Mouse (Mus musculus) forebrain, embryonic 10.5 days (tissue): ENCODE results near the gene Mknk2. TPM values are rescaled to one million over a fixed set of nuclear protein-coding genes. Genes with fewer than 3 reads are reported as not detected.

ENCODE experiments used
- DNase-seq: peaks from one replicate; pipeline ENCODE4 v3.0.0-alpha.2; 2017; ENCODE audit warnings: low spot score; ENCODE audit errors: extremely low spot score
- H3K27ac ChIP-seq: fragments of 300-500 bp; sonication (generic); 2 replicates; pipeline ENCODE4 v1.5.1; 2016; ENCODE audit warnings: mild to moderate bottlenecking
- H3K27me3 ChIP-seq: fragments of 300-500 bp; sonication (generic); 2 replicates; pipeline ENCODE4 v1.6.1; 2016; ENCODE audit warnings: mild to moderate bottlenecking; ENCODE audit not compliant: poor library complexity, severe bottlenecking
- H3K36me3 ChIP-seq: fragments of 300-500 bp; sonication (generic); replicated peaks from 2 replicates; pipeline ENCODE4 v1.6.1; 2016; ENCODE audit warnings: mild to moderate bottlenecking, moderate library complexity
- H3K4me1 ChIP-seq: fragments of 300-500 bp; sonication (generic); 2 replicates; pipeline ENCODE4 v1.6.1; 2016
- H3K4me3 ChIP-seq: fragments of 300-500 bp; sonication (generic); 2 replicates; pipeline ENCODE4 v1.5.1; 2016; ENCODE audit warnings: mild to moderate bottlenecking, moderate library complexity
- H3K9me3 ChIP-seq: fragments of 300-500 bp; sonication (generic); 2 replicates; pipeline ENCODE4 v1.6.1; 2016; ENCODE audit warnings: mild to moderate bottlenecking, moderate library complexity
- WGBS: fragments of 180-500 bp; shearing (Covaris S2); methylation state at CpG from one replicate; pipeline ENCODE4 v1.1.7; 2016; 5-methylcytosine and 5-hydroxymethylcytosine counted together
- polyA plus RNA-seq: library from polyadenylated mRNA; unstranded; fragments of >200 nt; fragmentation: Nextera tagmentation; extraction: Ambion mirVana; gene quantifications from 2 replicates; pipeline ENCODE4 v1.2.1, GENCODE M21; 2016

The Mknk2 gene
- polyA plus RNA-seq, 1 experiment from 2014 or later = 91.0 TPM

DNA sequence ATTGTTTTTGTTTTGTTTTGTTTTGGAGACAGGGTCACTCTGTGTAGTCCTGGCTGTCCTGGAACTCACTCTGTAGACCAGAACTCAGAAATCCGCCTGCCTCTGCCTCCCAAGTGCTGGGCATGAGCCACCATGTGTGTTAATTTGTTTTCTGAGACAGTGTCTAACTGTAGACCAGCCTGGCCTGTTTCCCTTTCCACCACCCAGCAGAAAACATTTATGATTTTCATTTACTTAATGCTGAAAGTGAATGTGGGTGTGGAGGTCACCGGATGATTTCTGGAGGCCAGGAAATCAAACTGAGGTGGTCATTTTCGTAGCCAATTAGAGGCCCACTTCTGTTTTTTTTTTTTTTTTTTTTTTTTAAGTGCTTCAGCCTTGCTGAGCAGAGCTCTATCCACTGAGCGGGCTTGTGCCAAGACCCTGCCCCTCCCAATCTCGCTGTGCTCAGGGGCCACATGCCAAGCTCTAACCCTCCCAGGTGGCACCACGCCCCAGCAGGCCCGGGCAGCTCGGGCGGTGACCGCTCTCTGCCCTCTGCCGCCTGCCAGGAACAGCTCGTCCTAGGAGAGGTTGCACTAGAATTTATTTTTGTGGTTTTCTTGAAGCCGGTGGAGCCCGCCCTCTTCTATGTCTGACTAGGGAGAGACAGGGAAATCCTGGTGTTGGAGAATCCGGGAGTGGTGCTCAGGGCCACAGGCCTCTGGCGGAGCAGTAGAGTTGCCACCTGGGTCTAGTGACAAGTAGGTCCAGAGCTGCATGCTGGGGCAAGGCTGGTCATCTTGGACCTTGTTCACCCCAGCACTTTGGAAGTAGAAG is 13.5 kb downstream of the Mknk2 start:
- Histone ChIP-seq H3K27ac (peak overlapping the region; percentile 56; the same call in 1 of the 2 replicates), H3K9me3 (no peaks in the 10 kb centered on the region), H3K27me3 (no peaks in the 10 kb centered on the region), H3K4me1 (peaks cover 42% of the 10 kb centered on the region), H3K4me3 (peak overlapping the region; percentile 14; the same call in 1 of the 2 replicates), H3K36me3 (peaks cover 44% of the 10 kb centered on the region)
- DNase-seq = no peak
- 58% methylated on average over 16 of the region's 16 CpGs for WGBS

DNA sequence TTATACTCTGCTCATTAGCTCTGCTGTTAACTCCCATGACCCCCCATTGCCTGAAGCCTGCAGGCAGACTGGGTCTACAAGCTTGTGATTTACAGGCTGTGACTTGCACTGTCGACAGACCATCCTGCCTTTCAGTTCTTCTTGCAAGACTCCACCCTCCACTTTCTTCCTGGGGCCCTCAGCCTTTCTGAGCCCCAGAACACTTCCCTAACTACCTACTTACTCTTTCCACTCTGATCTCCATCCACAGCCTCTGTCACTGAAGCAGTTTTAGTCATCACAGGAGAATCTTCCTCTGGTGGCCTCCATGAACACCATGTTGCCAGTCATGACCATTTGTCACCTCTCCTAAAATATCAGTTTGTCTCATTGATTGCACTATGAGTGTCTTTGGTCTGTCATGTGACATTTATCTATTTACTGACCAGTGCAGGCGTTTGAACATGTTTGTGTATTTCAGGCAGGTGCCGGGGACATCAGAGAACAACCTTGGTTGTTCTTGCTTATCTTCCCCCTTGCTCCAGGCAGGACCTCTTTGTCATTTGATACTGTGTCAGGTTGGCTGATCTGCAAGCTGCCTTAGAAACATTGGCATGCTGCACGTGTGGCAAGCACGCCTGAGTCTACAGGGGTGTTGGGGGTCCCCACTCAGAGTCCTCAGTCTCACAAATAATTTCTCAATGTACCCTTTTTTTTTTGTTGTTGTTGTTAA is 14.3 kb downstream of the Mknk2 start:
- 70% methylated on average over 5 of the region's 5 CpGs for WGBS
- peaks cover 48% of the 10 kb centered on the region for H3K4me1 ChIP-seq
- 0 out of 2 replicates have a peak overlapping the region, but pooled peaks have one; percentile 16 for H3K27ac ChIP-seq
- peaks cover 37% of the 10 kb centered on the region for H3K36me3 ChIP-seq
- DNase-seq = no peak
- no peaks in the 10 kb centered on the region for H3K9me3 ChIP-seq
- H3K27me3 ChIP-seq = no peaks in the 10 kb centered on the region
- peak overlapping the region; percentile 11; the same call in 1 of the 2 replicates for H3K4me3 ChIP-seq

- WGBS = 45% methylated on average over 5 of the region's 5 CpGs
Observed at GRCm38 (mm10) chr10:80661149-80661548, 16.8 kb downstream of the Mknk2 start.

GRCm38 (mm10) chr10:80659213-80659612 is 18.7 kb downstream of the Mknk2 start:
- Histone ChIP-seq H3K27me3 (no peaks in the 10 kb centered on the region), H3K4me1 (peaks cover 57% of the 10 kb centered on the region), H3K27ac (peak overlapping the region; percentile 66; the same call in 1 of the 2 replicates), H3K4me3 (peak overlapping the region; percentile 1; the same call in 1 of the 2 replicates), H3K36me3 (no peaks in the 10 kb centered on the region), H3K9me3 (no peaks in the 10 kb centered on the region)
- peak; percentile 66 for DNase-seq
- 20% methylated on average over 10 of the region's 10 CpGs for WGBS

More at GRCm38 (mm10) chr10:80661149-80661548, 16.8 kb downstream of the Mknk2 start:
- Histone ChIP-seq H3K9me3 (no peaks in the 10 kb centered on the region), H3K4me1 (peaks cover 58% of the 10 kb centered on the region), H3K27ac (no peak overlapping the region), H3K36me3 (peaks cover 12% of the 10 kb centered on the region), H3K27me3 (no peaks in the 10 kb centered on the region), H3K4me3 (no peak overlapping the region)
- no peak for DNase-seq

DNA sequence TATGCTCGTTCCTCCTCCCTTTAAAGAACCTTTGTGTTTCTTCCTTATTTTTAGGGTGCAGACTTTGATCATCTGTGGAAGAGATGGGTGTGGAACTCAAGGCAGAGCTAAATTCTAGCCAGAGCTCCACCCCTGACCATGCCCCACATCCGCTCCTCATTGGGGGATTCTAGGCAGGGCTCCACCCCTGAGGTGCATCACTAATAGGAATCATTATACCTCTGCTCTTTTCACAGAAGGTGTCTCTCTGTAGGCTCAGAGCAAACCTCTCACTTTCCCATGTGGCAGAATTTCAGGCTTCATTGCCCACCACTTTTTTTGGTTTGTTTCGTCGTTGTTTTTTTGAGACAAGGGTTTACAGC is 19.1 kb downstream of the Mknk2 start:
- DNase-seq = no peak
- Histone ChIP-seq H3K36me3 (no peaks in the 10 kb centered on the region), H3K9me3 (no peaks in the 10 kb centered on the region), H3K4me1 (peaks cover 59% of the 10 kb centered on the region), H3K27ac (peak overlapping the region; percentile 66; the same call in 1 of the 2 replicates), H3K27me3 (no peaks in the 10 kb centered on the region), H3K4me3 (peak overlapping the region; percentile 1; the same call in 1 of the 2 replicates)
- WGBS = 75% methylated on average over 4 of the region's 4 CpGs

DNA sequence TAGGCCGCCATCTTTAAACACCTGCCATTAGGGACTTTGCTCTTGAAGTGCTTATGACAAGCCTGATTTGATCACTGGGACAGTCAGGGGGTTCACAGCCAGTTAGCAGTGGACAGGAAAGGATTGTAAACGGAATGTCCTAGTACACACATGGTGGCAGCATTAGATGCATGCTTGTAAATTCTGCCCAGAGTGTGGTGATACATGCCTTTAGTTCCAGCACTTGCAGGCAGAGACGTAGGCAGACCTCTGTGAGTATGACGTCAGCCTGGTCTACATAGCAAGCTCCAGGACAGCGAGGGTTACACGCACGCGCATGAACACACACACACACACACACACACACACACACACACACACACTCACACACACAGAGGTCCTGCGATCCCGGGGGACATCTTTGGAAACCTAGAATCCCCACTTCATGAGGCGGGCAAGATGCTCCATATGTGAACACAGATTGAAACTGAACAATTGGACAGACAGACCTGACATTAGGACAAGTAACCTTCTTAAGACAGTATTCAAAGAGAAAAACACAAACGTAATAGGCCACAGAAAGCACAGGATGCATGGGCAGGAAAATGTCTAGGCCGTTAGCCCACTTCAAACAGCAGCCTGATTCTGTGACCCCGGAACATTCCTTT is 19.6 kb downstream of the Mknk2 start:
- 0 out of 2 replicates have a peak overlapping the region, but pooled peaks have one; percentile 66 for H3K27ac ChIP-seq

DNA sequence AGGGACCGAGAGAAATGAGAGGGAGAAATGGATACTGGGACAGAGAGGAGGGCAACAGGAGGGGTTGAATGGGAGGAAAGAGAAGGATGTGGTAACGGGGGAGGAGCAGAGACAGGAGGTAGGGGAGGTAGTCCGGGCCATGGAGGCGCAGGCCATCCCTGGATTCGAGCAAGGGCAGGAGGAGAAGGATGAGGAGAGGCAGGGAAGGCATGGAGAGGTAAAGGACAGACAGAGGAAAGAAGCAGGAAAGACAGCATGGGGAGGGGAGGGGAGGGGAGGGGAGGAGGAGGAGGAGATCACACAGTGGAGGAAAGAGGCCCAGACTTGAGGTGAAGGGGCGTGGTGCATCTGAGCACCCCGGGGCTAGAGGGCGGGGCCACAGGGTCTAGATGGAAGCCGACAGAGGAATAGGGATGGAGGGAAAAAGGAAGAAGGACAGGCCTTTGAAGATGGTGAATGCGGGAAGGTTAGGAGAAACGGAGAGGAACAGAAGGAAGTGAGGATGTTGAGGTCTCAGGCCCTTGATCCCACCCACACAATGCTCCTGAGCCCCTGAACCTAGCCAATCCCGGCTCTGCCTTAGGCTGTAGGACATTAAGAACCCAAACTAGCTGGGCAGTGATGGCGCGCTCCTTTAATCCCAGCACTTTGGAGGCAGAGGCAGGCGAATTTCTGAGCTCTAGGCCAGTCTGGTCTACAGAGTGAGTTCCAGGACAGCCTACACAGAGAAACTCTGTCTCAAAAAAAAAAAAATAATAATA is 20.9 kb downstream of the Mknk2 start, which contains the start of gene Btbd2:
Btbd2 (minus strand) TSS at position 209 of the 761 bp plus-strand sequence.
- Histone ChIP-seq H3K36me3 (peaks cover 11% of the 10 kb centered on the region), H3K27ac (peak within 1 kb of the TSS; percentile 95), H3K4me1 (peaks cover 57% of the 10 kb centered on the region), H3K27me3 (no peaks in the 10 kb centered on the region), H3K4me3 (peak within 1 kb of the TSS; percentile 93), H3K9me3 (no peaks in the 10 kb centered on the region)
- DNase-seq = no peak
- WGBS = 17% methylated on average over 15 of the region's 15 CpGs

More for the DNA sequence above, 19.6 kb downstream of the Mknk2 start:
- Histone ChIP-seq H3K4me3 (no peak overlapping the region; the same call in 1 of the 2 replicates), H3K36me3 (peaks cover 2% of the 10 kb centered on the region; the same call in 1 of the 2 replicates), H3K4me1 (peaks cover 59% of the 10 kb centered on the region), H3K9me3 (no peaks in the 10 kb centered on the region), H3K27me3 (no peaks in the 10 kb centered on the region)
- no peak for DNase-seq
- 91% methylated on average over 14 of the region's 14 CpGs for WGBS

GRCm38 (mm10) chr10:80656130-80656862 is 21.6 kb downstream of the Mknk2 start:
- H3K27me3 ChIP-seq = no peaks in the 10 kb centered on the region
- peak overlapping the region; percentile 95 for H3K27ac ChIP-seq
- no peaks in the 10 kb centered on the region for H3K9me3 ChIP-seq
- peaks cover 18% of the 10 kb centered on the region for H3K36me3 ChIP-seq
- peaks cover 57% of the 10 kb centered on the region for H3K4me1 ChIP-seq
- WGBS = under 1% methylated on average over 72 of the region's 72 CpGs
- H3K4me3 ChIP-seq = peak overlapping the region; percentile 93
- peak; percentile 99 for DNase-seq

DNA sequence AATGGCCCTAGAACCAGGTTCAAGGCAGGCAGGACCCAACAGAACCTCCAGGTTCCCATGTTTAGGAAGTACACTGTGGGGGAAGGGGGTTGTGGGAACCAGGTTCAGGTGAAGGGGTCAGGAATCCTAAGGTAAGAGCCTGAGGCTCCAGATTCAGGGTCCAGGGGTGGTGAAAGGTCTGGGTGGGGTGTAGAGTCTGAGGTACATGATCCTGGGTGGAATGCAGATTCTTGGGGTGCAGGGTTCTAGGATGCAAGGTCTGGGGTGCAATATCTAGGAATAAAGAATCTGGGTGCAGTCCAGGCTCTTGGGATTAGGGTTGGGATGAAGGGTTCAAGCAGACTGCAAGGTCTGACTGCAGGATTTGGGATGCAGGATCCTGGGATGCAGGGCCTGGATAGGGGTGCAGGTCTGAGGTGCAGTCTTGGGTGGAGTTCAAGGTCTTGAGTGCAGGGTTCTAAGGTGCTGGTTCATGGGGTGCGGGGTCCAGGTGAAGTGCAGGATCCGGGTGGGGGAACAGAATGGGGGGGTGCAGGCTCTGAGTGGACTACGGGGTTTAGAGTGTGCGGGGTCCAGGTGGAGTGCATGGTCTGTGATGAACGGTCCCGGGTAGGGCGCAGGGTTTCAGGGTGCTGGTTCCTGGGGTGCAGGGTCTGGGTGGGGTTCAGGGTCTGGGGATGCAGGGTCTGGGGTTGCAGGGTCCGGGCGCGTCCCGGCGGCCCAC is 22.3 kb downstream of the Mknk2 start:
- H3K9me3 ChIP-seq = no peaks in the 10 kb centered on the region
- DNase-seq = no peak
- peak overlapping the region; percentile 95 for H3K27ac ChIP-seq
- WGBS = 7% methylated on average over 12 of the region's 12 CpGs
- H3K36me3 ChIP-seq = peaks cover 20% of the 10 kb centered on the region
- peaks cover 54% of the 10 kb centered on the region for H3K4me1 ChIP-seq
- H3K4me3 ChIP-seq = peak overlapping the region; percentile 93
- H3K27me3 ChIP-seq = no peaks in the 10 kb centered on the region

GRCm38 (mm10) chr10:80654866-80655265 is 23.0 kb downstream of the Mknk2 start:
- 0 out of 2 replicates have a peak overlapping the region, but pooled peaks have one; percentile 95 for H3K27ac ChIP-seq
- H3K27me3 ChIP-seq = no peaks in the 10 kb centered on the region
- H3K36me3 ChIP-seq = peaks cover 27% of the 10 kb centered on the region
- DNase-seq = no peak
- WGBS = 91% methylated on average over 6 of the region's 6 CpGs
- peak overlapping the region; percentile 93 for H3K4me3 ChIP-seq
- peaks cover 54% of the 10 kb centered on the region for H3K4me1 ChIP-seq
- H3K9me3 ChIP-seq = no peaks in the 10 kb centered on the region
